In the genomic region with DNA sequence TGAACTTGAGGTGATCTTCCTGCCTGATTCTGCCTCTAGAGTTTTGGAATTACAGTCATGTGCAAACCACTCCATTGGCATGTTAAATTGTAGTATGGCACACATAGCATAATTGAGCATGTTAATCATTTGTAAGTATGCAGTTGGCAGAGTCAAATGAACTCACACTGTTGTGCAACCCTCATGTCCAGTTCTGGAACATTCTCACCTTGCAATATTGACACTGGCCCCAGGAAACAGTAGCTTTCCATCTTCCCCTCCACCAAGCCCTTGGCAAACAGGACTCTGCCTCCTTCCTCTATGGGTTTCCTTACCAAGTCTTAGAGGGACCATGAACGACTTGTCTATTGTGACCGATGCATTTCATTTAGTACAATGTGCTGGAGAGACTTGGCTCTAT, we compare ENCODE assay signal across 22 mouse cellular contexts. TPM values are rescaled to one million over a fixed set of nuclear protein-coding genes. Genes with fewer than 3 reads are reported as not detected.
"Had no signal": no experiment of that assay in that cellular context is flagged by ENCODE, and none has a peak within 500 bp of the region (broad histone marks: within the 10 kb centered on the region; RNA-seq: fewer than 3 reads in every experiment).

No protein-coding gene starts in this region.

- H3K27me3 ChIP-seq: limb, embryonic 13.5 days; liver, embryonic 15.5 days; midbrain, embryonic 12.5 days; midbrain, embryonic 15.5 days; neural tube, embryonic 12.5 days; neural tube, embryonic 15.5 days; stomach, embryonic 15.5 days had no signal

- H3K4me3 ChIP-seq: layer of hippocampus, adult 2 months; limb, embryonic 10.5 days; limb, embryonic 13.5 days; liver, embryonic 15.5 days; midbrain, embryonic 12.5 days; midbrain, embryonic 15.5 days; neural tube, embryonic 12.5 days; neural tube, embryonic 15.5 days; stomach, embryonic 15.5 days had no signal

- H3K27ac ChIP-seq: layer of hippocampus, adult 2 months; limb, embryonic 10.5 days; limb, embryonic 13.5 days; liver, embryonic 15.5 days; midbrain, embryonic 12.5 days; midbrain, embryonic 15.5 days; neural tube, embryonic 12.5 days; neural tube, embryonic 15.5 days; stomach, embryonic 15.5 days had no signal

- H3K9ac ChIP-seq: limb, embryonic 13.5 days; liver, embryonic 15.5 days; midbrain, embryonic 12.5 days; midbrain, embryonic 15.5 days; neural tube, embryonic 12.5 days; neural tube, embryonic 15.5 days; stomach, embryonic 15.5 days had no signal

- DNase-seq: kidney, adult 18-20 months; kidney, adult 9 months; kidney, postnatal 14 days; kidney, postnatal 4 days; layer of hippocampus, adult 9-11 months; lung, adult 2 months; right cerebral cortex, adult 18-20 months; right cerebral cortex, postnatal 25 days; spleen, adult 18-20 months; thymus, adult 18-20 months; thymus, postnatal 36 days had no signal

- H3K36me3 ChIP-seq: limb, embryonic 10.5 days; limb, embryonic 13.5 days; liver, embryonic 15.5 days; midbrain, embryonic 12.5 days; midbrain, embryonic 15.5 days; neural tube, embryonic 12.5 days; neural tube, embryonic 15.5 days; stomach, embryonic 15.5 days had no signal

- ATAC-seq: inflammation-experienced regulatory T-cells, adult 6 months; midbrain, embryonic 15.5 days had no signal

- H3K9me3 ChIP-seq: limb, embryonic 10.5 days; limb, embryonic 13.5 days; liver, embryonic 15.5 days; midbrain, embryonic 12.5 days; midbrain, embryonic 15.5 days; neural tube, embryonic 12.5 days; neural tube, embryonic 15.5 days; stomach, embryonic 15.5 days had no signal

- H3K4me2 ChIP-seq: limb, embryonic 13.5 days; liver, embryonic 11.5 days; liver, embryonic 15.5 days; midbrain, embryonic 12.5 days; midbrain, embryonic 15.5 days; neural tube, embryonic 12.5 days; neural tube, embryonic 15.5 days; stomach, embryonic 15.5 days had no signal

- H3K4me1 ChIP-seq: limb, embryonic 10.5 days; limb, embryonic 13.5 days; liver, embryonic 15.5 days; midbrain, embryonic 12.5 days; midbrain, embryonic 15.5 days; neural tube, embryonic 12.5 days; neural tube, embryonic 15.5 days; stomach, embryonic 15.5 days had no signal

RNA-seq across cellular contexts. Expression of gene Pde3a, which starts 42.1 kb away (rescaled TPM):
- polyA plus RNA-seq: inflammation-experienced regulatory T-cells, adult 6 months had no signal
